Mouse (Mus musculus) liver, embryonic 18 days (tissue): ENCODE measurements around the gene Clec4b1. TPM values are rescaled to one million over a fixed set of nuclear protein-coding genes. Genes with fewer than 3 reads are reported as not detected.

Source experiments
- polyA plus RNA-seq: library from polyadenylated mRNA; depleted of rRNA; stranded (reverse); fragments of >200 nt; gene quantifications from 2 replicates; pipeline ENCODE4 v1.2.3, GENCODE M21; 2012; rRNA removed

Clec4b1 gene
- polyA plus RNA-seq: 0.07 and 0.17 TPM in 2 replicates

GRCm38 (mm10) chr6:123049742-123050372 lies at the start of gene Clec4b1:
Clec4b1 (plus strand) TSS chr6:123049962.

GRCm38 (mm10) chr6:123106128-123106527 lies 56.4 kb downstream of the Clec4b1 start, which contains the start of gene Clec4a2:
Clec4a2 (plus strand) TSS chr6:123106428.

Other genes with a start within 250 kb of the Clec4b1 start
- gene Slc2a3, start 248.3 kb upstream of the Clec4b1 start, polyA plus RNA-seq: 8.0 and 9.4 TPM in 2 replicates
- 1.2 and 1.5 TPM in 2 replicates for gene Foxj2, start 230.0 kb upstream of the Clec4b1 start, polyA plus RNA-seq
- 1.4 and 1.6 TPM in 2 replicates for gene C3ar1, start 193.8 kb upstream of the Clec4b1 start, polyA plus RNA-seq
- gene Necap1, start 175.5 kb upstream of the Clec4b1 start, polyA plus RNA-seq: 17.4 and 20.6 TPM in 2 replicates
- 5.9 and 7.4 TPM in 2 replicates for gene Clec4a1, start 128.1 kb upstream of the Clec4b1 start, polyA plus RNA-seq
- gene Clec4a3, start 97.4 kb upstream of the Clec4b1 start, polyA plus RNA-seq: 2.0 and 2.5 TPM in 2 replicates
- gene Clec4a4, start 59.6 kb upstream of the Clec4b1 start, polyA plus RNA-seq: 0.08 TPM in 1 of 2 replicates, not detected in the other
- 11.2 and 13.0 TPM in 2 replicates for gene Clec4a2, start 56.5 kb downstream of the Clec4b1 start, polyA plus RNA-seq
- gene Clec4b2, start 122.9 kb downstream of the Clec4b1 start, polyA plus RNA-seq: 0.37 and 0.50 TPM in 2 replicates
- 11.4 and 15.2 TPM in 2 replicates for gene Clec4n, start 179.9 kb downstream of the Clec4b1 start, polyA plus RNA-seq
- 2.5 and 2.6 TPM in 2 replicates for gene Clec4d, start 212.1 kb downstream of the Clec4b1 start, polyA plus RNA-seq
- gene Clec4e, start 239.9 kb downstream of the Clec4b1 start, polyA plus RNA-seq: 1.1 and 1.2 TPM in 2 replicates